Mouse (Mus musculus) embryonic fibroblast, embryonic 13.5 days (primary cell): ENCODE results near the gene Fam111a.

Experiments used
- CTCF ChIP-seq: IDR thresholded peaks from 2 replicates; pipeline ENCODE4 v1.5.1; 2011; ENCODE audit warnings: mild to moderate bottlenecking, control low read depth, low read length, moderate library complexity, borderline replicate concordance; ENCODE audit not compliant: insufficient read depth
- POLR2A ChIP-seq: IDR thresholded peaks from 2 replicates; pipeline ENCODE4 v1.6.1; 2011; ENCODE audit warnings: low read depth, mild to moderate bottlenecking, control low read depth, low read length, moderate library complexity

- TF ChIP-seq CTCF, result no peak
- no peak for TF ChIP-seq POLR2A
Observed at GRCm38 (mm10) chr19:12608336-12608735, 62.8 kb downstream of the Fam111a start.
